Mouse (Mus musculus): Measurements from ENCODE around the gene Trim54.

GRCm38 (mm10) chr5:31069810-31070209, 46.7 kb upstream of the Trim54 start:
- TF ChIP-seq CTCF (IDR thresholded peaks at IDR 0.05) (no peak), EP300 (IDR thresholded peaks at IDR 0.05) (no peak)
